Mouse (Mus musculus): ENCODE measurements at regions not wholly inside any gene's neighbourhood (a gene's known extent, or its start where the extent isn't known, plus 50 kb on each side); places are given as distances from the start of the nearest gene placed in this dataset.
"Not testable (repeated sequence)": the region's sequence is repeated elsewhere in the genome, so short reads cannot be mapped to it uniquely, and the experiment has no call there.

DNA sequence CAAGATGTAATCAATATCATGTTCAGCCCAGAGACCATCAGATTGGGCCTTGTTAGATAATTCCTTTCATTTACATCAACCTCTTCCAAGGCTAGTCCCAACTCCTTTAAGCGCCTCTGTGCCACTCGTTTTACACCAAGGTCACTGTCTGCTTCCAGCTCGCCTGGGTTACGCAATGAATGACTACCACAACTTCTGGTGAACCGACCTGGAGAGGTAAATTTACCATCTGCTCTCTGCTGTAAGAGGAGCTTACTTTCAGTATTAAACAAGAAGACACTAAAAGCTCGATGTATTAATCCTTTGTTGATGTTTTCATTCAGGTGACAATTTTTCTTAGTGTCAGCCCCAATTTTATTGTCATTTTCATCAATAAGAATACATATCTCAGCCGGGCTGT lies 51.7 kb upstream of the Fam174b start:
- H3K4me3 ChIP-seq (ENCODE audit: low read depth, low read length) = no peak overlapping the region
- H3K4me1 ChIP-seq (ENCODE audit: control insufficient read depth, insufficient read depth, low read length) = no peaks in the 10 kb centered on the region
- no peak overlapping the region for H3K9ac ChIP-seq (replicated peaks; ENCODE audit: low read depth, low read length)
- H3K36me3 ChIP-seq (ENCODE audit: control insufficient read depth, insufficient read depth, low read length) = no peaks in the 10 kb centered on the region
- 74% methylated on average over 7 of the region's 7 CpGs for WGBS
- no peak overlapping the region for H3K4me2 ChIP-seq (replicated peaks; ENCODE audit: low read depth, low read length)
- ATAC-seq (ENCODE audit: insufficient number of reproducible peaks, insufficient read depth, low FRiP score, low read depth) = no peak
- H3K9me3 ChIP-seq (ENCODE audit: control insufficient read depth, low read depth, low read length) = no peaks in the 10 kb centered on the region
- H3K27me3 ChIP-seq (ENCODE audit: control insufficient read depth, insufficient read depth, low read length) = no peaks in the 10 kb centered on the region
- no peak overlapping the region for H3K27ac ChIP-seq (ENCODE audit: low read length)

DNA sequence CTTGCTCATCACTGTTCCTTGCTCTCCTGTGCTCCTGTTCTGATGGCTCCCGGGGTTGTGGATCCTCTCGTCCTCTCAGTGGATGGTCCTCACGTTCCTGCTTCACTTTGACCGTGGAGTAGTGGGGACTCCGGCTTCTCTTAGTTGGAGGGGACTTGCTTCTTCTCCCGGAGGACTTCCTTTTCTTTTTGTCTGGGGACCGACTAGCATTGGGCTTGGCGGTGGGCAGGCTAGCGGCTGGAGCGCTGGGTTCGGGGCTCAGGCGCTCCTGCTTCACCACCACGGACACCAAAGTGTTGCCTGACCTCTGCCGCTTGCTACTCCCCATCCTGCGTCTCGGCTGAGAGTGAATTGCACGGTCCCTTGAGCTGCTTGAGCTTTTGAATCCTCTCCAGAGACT lies 53.9 kb upstream of the Fam174b start:
- WGBS = 94% methylated on average over 15 of the region's 17 CpGs
- H3K9me3 ChIP-seq (ENCODE audit: control insufficient read depth, low read depth, low read length); H3K9ac ChIP-seq (replicated peaks; ENCODE audit: low read depth, low read length); H3K27ac ChIP-seq (ENCODE audit: low read length); H3K4me2 ChIP-seq (replicated peaks; ENCODE audit: low read depth, low read length); H3K36me3 ChIP-seq (ENCODE audit: control insufficient read depth, insufficient read depth, low read length); H3K4me3 ChIP-seq (ENCODE audit: low read depth, low read length); H3K4me1 ChIP-seq (ENCODE audit: control insufficient read depth, insufficient read depth, low read length); H3K27me3 ChIP-seq (ENCODE audit: control insufficient read depth, insufficient read depth, low read length); ATAC-seq (ENCODE audit: insufficient number of reproducible peaks, insufficient read depth, low FRiP score, low read depth): not testable (repeated sequence)

DNA sequence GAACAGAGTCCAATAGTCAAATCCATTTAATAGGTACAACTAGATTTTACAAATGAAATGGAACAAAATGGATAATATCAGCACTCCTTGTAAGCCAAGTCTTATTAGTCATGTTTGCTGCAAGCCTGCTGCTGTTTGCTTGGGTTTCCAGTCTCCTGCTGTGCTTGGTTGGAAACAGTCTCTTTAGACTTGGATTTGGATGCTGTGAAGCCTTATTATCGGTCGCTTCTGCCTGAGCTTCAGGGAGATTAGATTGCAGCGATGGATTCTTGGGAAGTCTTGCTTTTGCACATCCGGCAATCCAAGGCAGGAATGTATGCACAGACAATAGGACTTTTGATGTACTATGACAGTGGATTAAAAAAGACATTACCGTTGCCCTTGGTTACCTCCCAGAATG lies 57.3 kb upstream of the Fam174b start:
- no peak for ATAC-seq (ENCODE audit: insufficient number of reproducible peaks, insufficient read depth, low FRiP score, low read depth)
- no peak overlapping the region for H3K9ac ChIP-seq (replicated peaks; ENCODE audit: low read depth, low read length)
- no peaks in the 10 kb centered on the region for H3K27me3 ChIP-seq (ENCODE audit: control insufficient read depth, insufficient read depth, low read length)
- H3K4me3 ChIP-seq (ENCODE audit: low read depth, low read length) = no peak overlapping the region
- WGBS = 76% methylated on average over 5 of the region's 5 CpGs
- no peak overlapping the region for H3K27ac ChIP-seq (ENCODE audit: low read length)
- H3K9me3 ChIP-seq (ENCODE audit: control insufficient read depth, low read depth, low read length) = no peaks in the 10 kb centered on the region
- H3K36me3 ChIP-seq (ENCODE audit: control insufficient read depth, insufficient read depth, low read length) = no peaks in the 10 kb centered on the region
- H3K4me2 ChIP-seq (replicated peaks; ENCODE audit: low read depth, low read length) = no peak overlapping the region
- no peaks in the 10 kb centered on the region for H3K4me1 ChIP-seq (ENCODE audit: control insufficient read depth, insufficient read depth, low read length)

DNA sequence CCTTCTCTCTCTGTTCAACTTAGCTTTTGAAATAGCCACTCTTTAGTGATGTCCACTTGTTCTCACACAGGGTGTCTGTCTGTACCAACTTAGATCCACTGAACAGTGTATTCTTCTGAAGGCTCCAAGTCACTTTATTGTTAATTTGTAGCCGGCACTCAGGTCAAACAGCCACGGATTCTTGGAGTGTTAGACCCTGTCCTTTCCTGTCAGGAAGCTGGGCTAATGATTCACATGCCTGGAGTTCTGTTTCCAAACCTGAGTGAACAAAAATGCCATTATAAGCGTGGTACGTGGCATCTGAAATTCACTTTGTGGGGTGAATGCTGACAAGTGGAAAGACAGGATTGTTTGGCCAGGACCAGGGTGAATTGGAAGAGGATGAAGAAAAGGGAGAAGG lies 69.5 kb upstream of the Fam174b start:
- H3K4me1 ChIP-seq (ENCODE audit: control insufficient read depth, insufficient read depth, low read length) = no peaks in the 10 kb centered on the region
- no peak overlapping the region for H3K4me3 ChIP-seq (ENCODE audit: low read depth, low read length)
- no peak overlapping the region for H3K27ac ChIP-seq (ENCODE audit: low read length)
- no peak overlapping the region for H3K9ac ChIP-seq (replicated peaks; ENCODE audit: low read depth, low read length)
- no peaks in the 10 kb centered on the region for H3K36me3 ChIP-seq (ENCODE audit: control insufficient read depth, insufficient read depth, low read length)
- H3K27me3 ChIP-seq (ENCODE audit: control insufficient read depth, insufficient read depth, low read length) = no peaks in the 10 kb centered on the region
- ATAC-seq (ENCODE audit: insufficient number of reproducible peaks, insufficient read depth, low FRiP score, low read depth) = no peak
- H3K9me3 ChIP-seq (ENCODE audit: control insufficient read depth, low read depth, low read length) = no peaks in the 10 kb centered on the region
- H3K4me2 ChIP-seq (replicated peaks; ENCODE audit: low read depth, low read length) = no peak overlapping the region
- 34% methylated on average over 4 of the region's 4 CpGs for WGBS

DNA sequence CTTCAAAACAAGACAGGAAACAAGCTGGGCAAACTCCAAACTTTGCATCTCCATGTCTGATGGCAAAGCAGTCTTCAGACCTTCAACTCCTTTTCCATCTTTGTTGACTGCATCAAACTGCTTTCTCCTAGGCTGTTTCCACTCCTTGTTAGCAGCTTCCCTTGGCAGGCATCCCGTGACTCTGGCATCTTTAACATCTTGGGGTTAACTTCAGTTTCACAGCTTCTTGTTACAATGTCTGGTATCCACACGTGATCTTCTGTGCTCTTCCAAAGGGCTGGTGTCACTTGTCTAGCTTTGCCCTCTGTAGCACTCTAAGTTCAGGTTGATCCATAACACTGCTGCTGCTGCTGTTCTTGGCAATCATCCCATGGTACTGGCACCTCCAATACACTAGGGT lies 71.3 kb upstream of the Fam174b start:
- Histone ChIP-seq H3K4me3 (ENCODE audit: low read depth, low read length) (no peak overlapping the region), H3K27me3 (ENCODE audit: control insufficient read depth, insufficient read depth, low read length) (no peaks in the 10 kb centered on the region), H3K36me3 (ENCODE audit: control insufficient read depth, insufficient read depth, low read length) (no peaks in the 10 kb centered on the region), H3K4me2 (replicated peaks; ENCODE audit: low read depth, low read length) (no peak overlapping the region), H3K4me1 (ENCODE audit: control insufficient read depth, insufficient read depth, low read length) (no peaks in the 10 kb centered on the region), H3K27ac (ENCODE audit: low read length) (no peak overlapping the region), H3K9me3 (ENCODE audit: control insufficient read depth, low read depth, low read length) (no peaks in the 10 kb centered on the region), H3K9ac (replicated peaks; ENCODE audit: low read depth, low read length) (no peak overlapping the region)
- 73% methylated on average over 2 of the region's 2 CpGs for WGBS
- no peak for ATAC-seq (ENCODE audit: insufficient number of reproducible peaks, insufficient read depth, low FRiP score, low read depth)

DNA sequence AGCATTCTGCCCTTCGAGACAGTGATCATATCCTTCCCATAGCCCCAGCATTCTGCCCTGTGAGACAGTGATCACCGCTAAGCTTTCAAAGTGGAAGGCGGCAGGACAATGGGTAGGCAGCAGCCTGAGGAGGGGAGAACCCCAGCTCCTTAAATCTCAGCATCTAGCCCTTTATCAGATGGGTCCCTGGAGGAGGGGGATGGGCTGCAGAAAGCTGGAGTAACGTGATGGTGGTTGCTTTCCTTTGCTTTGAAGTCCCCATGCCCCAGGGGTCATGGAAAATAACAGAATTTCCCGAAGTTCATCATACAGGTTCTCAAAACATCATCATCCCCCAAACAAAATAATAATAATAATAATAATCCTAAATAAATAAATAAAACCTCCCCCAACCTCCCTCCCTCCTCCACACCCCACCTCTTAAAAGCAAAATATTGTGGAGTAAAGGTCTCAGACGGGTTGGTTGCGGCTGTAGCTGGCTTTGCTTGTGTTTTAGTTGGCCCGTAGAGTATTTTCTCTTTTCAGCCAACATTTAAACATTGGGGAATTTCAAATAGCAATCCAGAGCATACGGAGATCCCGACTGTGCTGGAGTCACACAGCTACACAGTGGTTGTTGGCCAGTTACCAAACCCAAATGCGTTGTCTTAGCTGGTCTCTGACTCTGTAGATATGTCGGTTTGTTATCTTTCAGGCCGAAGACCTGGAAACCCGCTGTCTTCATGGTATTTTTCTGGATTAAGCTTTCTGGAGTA lies 73.0 kb upstream of the Fam174b start:
- H3K4me2 ChIP-seq (replicated peaks; ENCODE audit: low read depth, low read length) = no peak overlapping the region
- peak; percentile 46; the same call in 1 of the 2 replicates for ATAC-seq (ENCODE audit: insufficient number of reproducible peaks, insufficient read depth, low FRiP score, low read depth)

DNA sequence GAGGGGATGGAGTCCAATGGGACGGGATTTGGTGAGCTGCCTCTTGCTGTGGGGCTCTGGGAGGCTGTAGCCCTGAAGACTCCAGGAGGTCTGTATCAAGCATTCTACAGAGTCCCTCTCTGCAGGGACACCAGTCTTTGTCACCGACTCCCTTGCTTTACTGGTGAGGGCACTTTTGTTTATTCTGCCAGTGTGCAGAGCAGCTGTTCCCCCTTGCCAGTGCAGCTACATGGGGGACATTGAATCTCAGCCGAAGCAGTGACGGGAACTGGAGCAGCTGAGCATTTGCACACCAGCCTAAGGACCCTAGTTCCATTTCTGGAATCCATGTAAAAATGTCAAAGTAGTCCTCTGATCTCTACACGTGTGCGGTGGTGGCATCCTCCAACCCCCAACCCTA lies 75.1 kb upstream of the Fam174b start:
- H3K27me3 ChIP-seq (ENCODE audit: control insufficient read depth, insufficient read depth, low read length) = no peaks in the 10 kb centered on the region
- H3K9me3 ChIP-seq (ENCODE audit: control insufficient read depth, low read depth, low read length) = no peaks in the 10 kb centered on the region
- H3K27ac ChIP-seq (ENCODE audit: low read length) = no peak overlapping the region
- ATAC-seq (ENCODE audit: insufficient number of reproducible peaks, insufficient read depth, low FRiP score, low read depth) = no peak
- no peaks in the 10 kb centered on the region for H3K36me3 ChIP-seq (ENCODE audit: control insufficient read depth, insufficient read depth, low read length)
- WGBS = 76% methylated on average over 6 of the region's 6 CpGs
- 0 out of 2 replicates have a peak, but pooled peaks cover under 1% of the 10 kb centered on the region for H3K4me1 ChIP-seq (ENCODE audit: control insufficient read depth, insufficient read depth, low read length)
- no peak overlapping the region for H3K4me3 ChIP-seq (ENCODE audit: low read depth, low read length)
- H3K9ac ChIP-seq (replicated peaks; ENCODE audit: low read depth, low read length) = no peak overlapping the region
- no peak overlapping the region for H3K4me2 ChIP-seq (replicated peaks; ENCODE audit: low read depth, low read length)

More for the DNA sequence above, 73.0 kb upstream of the Fam174b start:
- Histone ChIP-seq H3K9me3 (ENCODE audit: control insufficient read depth, low read depth, low read length) (no peaks in the 10 kb centered on the region), H3K4me3 (ENCODE audit: low read depth, low read length) (no peak overlapping the region), H3K4me1 (ENCODE audit: control insufficient read depth, insufficient read depth, low read length) (no peaks in the 10 kb centered on the region), H3K27me3 (ENCODE audit: control insufficient read depth, insufficient read depth, low read length) (no peaks in the 10 kb centered on the region), H3K27ac (ENCODE audit: low read length) (no peak overlapping the region), H3K9ac (replicated peaks; ENCODE audit: low read depth, low read length) (no peak overlapping the region), H3K36me3 (ENCODE audit: control insufficient read depth, insufficient read depth, low read length) (no peaks in the 10 kb centered on the region)
- 61% methylated on average over 14 of the region's 14 CpGs for WGBS

DNA sequence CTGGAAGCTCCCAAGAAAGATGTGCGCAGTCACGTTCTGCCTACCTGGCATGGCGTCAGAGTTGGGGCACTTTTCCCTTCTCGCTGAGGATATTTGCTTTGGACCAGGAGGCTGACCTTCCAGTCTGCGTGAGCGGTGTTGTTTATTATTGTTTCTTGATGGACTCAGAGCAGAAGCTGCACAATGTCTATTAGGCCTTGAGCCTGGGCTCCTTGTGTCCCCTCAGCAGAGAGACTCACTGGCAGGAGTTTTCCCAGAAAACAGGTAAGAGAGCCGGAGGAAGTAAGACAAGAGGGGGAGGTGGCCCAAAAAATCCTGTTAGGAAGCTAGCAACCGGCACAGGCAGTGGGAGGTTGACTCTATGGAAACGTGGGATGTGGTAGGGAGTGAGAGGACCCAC lies 77.6 kb upstream of the Fam174b start:
- Histone ChIP-seq H3K36me3 (ENCODE audit: control insufficient read depth, insufficient read depth, low read length) (no peaks in the 10 kb centered on the region), H3K4me3 (ENCODE audit: low read depth, low read length) (no peak overlapping the region), H3K27me3 (ENCODE audit: control insufficient read depth, insufficient read depth, low read length) (no peaks in the 10 kb centered on the region), H3K9me3 (ENCODE audit: control insufficient read depth, low read depth, low read length) (no peaks in the 10 kb centered on the region), H3K27ac (ENCODE audit: low read length) (no peak overlapping the region), H3K4me1 (ENCODE audit: control insufficient read depth, insufficient read depth, low read length) (peaks cover 3% of the 10 kb centered on the region; the same call in 1 of the 2 replicates), H3K4me2 (replicated peaks; ENCODE audit: low read depth, low read length) (no peak overlapping the region), H3K9ac (replicated peaks; ENCODE audit: low read depth, low read length) (no peak overlapping the region)
- 59% methylated on average over 9 of the region's 9 CpGs for WGBS
- ATAC-seq (ENCODE audit: insufficient number of reproducible peaks, insufficient read depth, low FRiP score, low read depth) = no peak

DNA sequence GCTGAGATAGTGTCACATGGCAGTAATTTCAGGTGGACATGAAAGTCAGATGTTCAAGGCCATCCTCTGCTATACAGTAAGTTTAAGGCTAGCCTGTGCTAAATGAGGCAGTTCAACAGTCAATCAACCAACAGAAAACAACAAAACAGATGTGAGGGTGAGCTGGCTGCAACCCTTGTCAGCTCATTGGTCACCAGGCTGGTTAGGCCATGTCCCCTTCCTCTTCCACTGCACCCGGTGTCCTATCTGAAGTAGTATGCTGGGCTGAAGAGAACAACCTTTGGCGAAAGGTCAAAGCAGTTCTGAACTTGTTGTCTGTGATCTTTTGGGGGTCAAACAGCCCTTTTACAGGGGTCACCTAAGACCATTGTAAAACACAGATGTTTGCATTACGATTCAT lies 78.2 kb upstream of the Fam174b start:
- no peak for ATAC-seq (ENCODE audit: insufficient number of reproducible peaks, insufficient read depth, low FRiP score, low read depth)
- 80% methylated on average over 3 of the region's 3 CpGs for WGBS

More for the DNA sequence above, 78.2 kb upstream of the Fam174b start:
- Histone ChIP-seq H3K9ac (replicated peaks; ENCODE audit: low read depth, low read length) (no peak overlapping the region), H3K4me2 (replicated peaks; ENCODE audit: low read depth, low read length) (no peak overlapping the region), H3K4me3 (ENCODE audit: low read depth, low read length) (no peak overlapping the region), H3K4me1 (ENCODE audit: control insufficient read depth, insufficient read depth, low read length) (peaks cover 3% of the 10 kb centered on the region; the same call in 1 of the 2 replicates), H3K27ac (ENCODE audit: low read length) (no peak overlapping the region), H3K9me3 (ENCODE audit: control insufficient read depth, low read depth, low read length) (no peaks in the 10 kb centered on the region), H3K36me3 (ENCODE audit: control insufficient read depth, insufficient read depth, low read length) (no peaks in the 10 kb centered on the region), H3K27me3 (ENCODE audit: control insufficient read depth, insufficient read depth, low read length) (no peaks in the 10 kb centered on the region)

Data from stomach, embryonic 14.5 days (tissue).